10 mouse cellular contexts compared by ENCODE assay signal in the genomic region with DNA sequence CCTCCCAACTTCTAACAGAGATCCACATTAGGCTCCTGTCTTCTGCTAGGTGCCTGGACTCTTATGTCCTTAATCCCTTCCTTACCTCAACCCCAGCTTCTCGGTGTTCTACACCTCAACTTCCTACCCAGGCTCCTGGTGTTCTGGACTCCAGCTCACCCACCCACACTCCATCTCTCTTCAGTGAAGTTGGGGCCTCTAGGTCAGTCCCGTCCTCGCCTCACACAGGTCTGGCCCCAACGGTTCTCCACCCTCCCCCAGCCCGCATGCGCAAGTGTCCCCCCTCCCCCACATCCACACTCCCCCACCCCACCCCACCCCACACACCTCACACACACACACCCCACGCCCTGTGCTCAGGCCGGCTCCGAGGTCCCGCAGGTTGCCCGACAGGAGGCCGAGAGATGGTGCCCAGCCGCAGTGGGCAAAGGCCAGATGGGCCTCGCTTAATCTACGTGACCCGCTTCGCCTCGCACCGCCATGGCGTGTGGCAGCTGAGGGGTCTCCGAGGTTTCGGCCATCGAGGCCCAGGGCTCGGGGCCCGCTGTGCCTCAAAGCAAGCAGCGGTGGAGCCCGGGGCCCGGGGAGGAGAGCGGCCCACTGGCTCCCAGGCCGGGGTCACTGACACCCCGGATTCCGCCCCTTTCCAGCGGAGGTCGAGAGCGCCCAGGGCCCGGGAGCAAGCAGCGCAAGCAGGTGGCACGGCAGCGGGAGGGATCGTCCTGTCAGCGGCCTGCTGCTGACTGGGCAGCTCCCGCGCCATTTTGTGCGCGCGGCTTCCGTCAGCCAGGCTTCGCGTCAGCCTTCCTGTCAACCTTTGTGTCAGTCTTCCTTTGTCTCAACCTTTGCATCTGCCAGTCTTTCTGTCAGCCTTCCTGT. TPM values are rescaled to one million over a fixed set of nuclear protein-coding genes. Genes with fewer than 3 reads are reported as not detected.
DNase-seq lines count a peak whose midpoint lies in the region; ATAC-seq and TF ChIP-seq lines count a peak whose summit lies in the region.
"Had no signal": no experiment of that assay in that cellular context is flagged by ENCODE, and none has a peak within 500 bp of the region (broad histone marks: within the 10 kb centered on the region; RNA-seq: fewer than 3 reads in every experiment).

A gene (plus strand): TSS at position 337 of the 879 bp plus-strand sequence.

- peak; percentile 75 for ATAC-seq in forebrain, embryonic 12.5 days (ENCODE audit: low FRiP score)
- peak; percentile 50; the same call in 1 of the 2 replicates for ATAC-seq in neural tube, embryonic 15.5 days (ENCODE audit: low FRiP score)
- no peak for ATAC-seq in megakaryocyte-erythroid progenitor cell, adult 5-6 weeks (replicated peaks; ENCODE audit: low FRiP score, low TSS enrichment, poor library complexity, severe bottlenecking)

- WGBS in forebrain, embryonic 12.5 days: 50% methylated on average over 49 of the region's 49 CpGs
- WGBS in limb, embryonic 10.5 days: 37% methylated on average over 49 of the region's 49 CpGs
- 46% methylated on average over 49 of the region's 49 CpGs for WGBS in neural tube, embryonic 15.5 days

- H3K9ac ChIP-seq in forebrain, embryonic 12.5 days: 0 out of 2 replicates have a peak within 1 kb of the TSS, but pooled peaks have one; percentile 40
- H3K9ac ChIP-seq in neural tube, embryonic 15.5 days (replicated peaks): no peak within 1 kb of the TSS

- no peaks in the 10 kb centered on the region for H3K9me3 ChIP-seq in E14TG2a.4 (ENCODE audit: low read length)
- no peaks in the 10 kb centered on the region for H3K9me3 ChIP-seq in forebrain, embryonic 12.5 days
- H3K9me3 ChIP-seq in limb, embryonic 10.5 days (replicated peaks): no peaks in the 10 kb centered on the region
- no peaks in the 10 kb centered on the region for H3K9me3 ChIP-seq in neural tube, embryonic 15.5 days (replicated peaks)

- no peaks in the 10 kb centered on the region for H3K36me3 ChIP-seq in E14TG2a.4 (ENCODE audit: insufficient read depth, low read length)
- no peaks in the 10 kb centered on the region for H3K36me3 ChIP-seq in forebrain, embryonic 12.5 days (replicated peaks)
- no peaks in the 10 kb centered on the region for H3K36me3 ChIP-seq in limb, embryonic 10.5 days
- H3K36me3 ChIP-seq in neural tube, embryonic 15.5 days: no peaks in the 10 kb centered on the region

- peak within 1 kb of the TSS; percentile 82 for H3K4me3 ChIP-seq in E14TG2a.4 (replicated peaks; ENCODE audit: low read length)
- peak within 1 kb of the TSS; percentile 29 for H3K4me3 ChIP-seq in forebrain, embryonic 12.5 days (replicated peaks)
- peak within 1 kb of the TSS; percentile 51 for H3K4me3 ChIP-seq in limb, embryonic 10.5 days
- peak within 1 kb of the TSS; percentile 26; the same call in 1 of the 2 replicates for H3K4me3 ChIP-seq in neural tube, embryonic 15.5 days (replicated peaks)
- H3K4me3 ChIP-seq: myocyte had no signal

- peaks cover 12% of the 10 kb centered on the region for H3K27me3 ChIP-seq in E14TG2a.4 (ENCODE audit: insufficient read depth, low read length)
- no peaks in the 10 kb centered on the region for H3K27me3 ChIP-seq in forebrain, embryonic 12.5 days
- peaks cover 16% of the 10 kb centered on the region; the same call in 1 of the 2 replicates for H3K27me3 ChIP-seq in limb, embryonic 10.5 days (ENCODE audit: low read depth, poor library complexity, severe bottlenecking)
- H3K27me3 ChIP-seq in neural tube, embryonic 15.5 days (replicated peaks): no peaks in the 10 kb centered on the region

- H3K27ac ChIP-seq in forebrain, embryonic 12.5 days: no peak within 1 kb of the TSS
- H3K27ac ChIP-seq in limb, embryonic 10.5 days: peak within 1 kb of the TSS; percentile 82
- no peak within 1 kb of the TSS for H3K27ac ChIP-seq in neural tube, embryonic 15.5 days (replicated peaks)

- TF ChIP-seq CTCF in E14TG2a.4 (conservative IDR thresholded peaks at IDR 0.05; ENCODE audit: low read length): no peak

- DNase-seq in adrenal gland, postnatal 14 days: peak; percentile 34
- no peak for DNase-seq in adrenal gland, adult (ENCODE audit: inconsistent age in 2 of 2, low spot score in 1 of 2)
- DNase-seq in limb, embryonic 10.5 days (ENCODE audit: low spot score): peak; percentile 62
- no peak for DNase-seq in urinary bladder, postnatal 10 days (ENCODE audit: low spot score)

- peak within 1 kb of the TSS; percentile 49 for H3K4me2 ChIP-seq in forebrain, embryonic 12.5 days
- H3K4me2 ChIP-seq in neural tube, embryonic 15.5 days: peak within 1 kb of the TSS; percentile 55

- peaks cover 8% of the 10 kb centered on the region for H3K4me1 ChIP-seq in E14TG2a.4 (replicated peaks; ENCODE audit: low read depth, low read length)
- H3K4me1 ChIP-seq in forebrain, embryonic 12.5 days: peaks cover 6% of the 10 kb centered on the region
- peaks cover 10% of the 10 kb centered on the region for H3K4me1 ChIP-seq in limb, embryonic 10.5 days
- H3K4me1 ChIP-seq in neural tube, embryonic 15.5 days: peaks cover 5% of the 10 kb centered on the region; the same call in 1 of the 2 replicates

RNA-seq across cellular contexts. Expression of the gene that starts here (rescaled TPM):
- not detected in 2 replicates for total RNA-seq in adrenal gland, postnatal 14 days (2021)
- polyA plus RNA-seq in forebrain, embryonic 12.5 days (2016; fragmentation: Nextera tagmentation; extraction: Ambion mirVana): 0.09 and 0.15 TPM in 2 replicates
- polyA plus RNA-seq in limb, embryonic 10.5 days (2016; fragmentation: Nextera tagmentation; extraction: Ambion mirVana): 0.14 TPM in 1 of 2 replicates, not detected in the other
- polyA plus RNA-seq in neural tube, embryonic 15.5 days (2015; fragmentation: Nextera tagmentation; extraction: Ambion mirVana): 0.22 and 0.29 TPM in 2 replicates
- not detected in 2 replicates for total RNA-seq in megakaryocyte-erythroid progenitor cell, adult 5-6 weeks (2014; fragmentation: Nextera tagmentation)
- total RNA-seq in megakaryocyte-erythroid progenitor cell, adult 5-6 weeks (2017): not detected in 2 replicates
- total RNA-seq: common myeloid progenitor, adult 5-6 weeks had no signal
- polyA plus RNA-seq: myocyte had no signal

Comparison
In these comparisons a context has a peak if more than half of its experiments do, and no peak if none do; other contexts are left out.
1. Peak in DNase-seq in adrenal gland, postnatal 14 days; RNA of the gene not detected or under 1 TPM.
2. Peak in ATAC-seq, H3K4me3 ChIP-seq, H3K9ac ChIP-seq and H3K4me2 ChIP-seq in forebrain, embryonic 12.5 days; RNA of the gene not detected or under 1 TPM.
3. Peak in DNase-seq, H3K4me3 ChIP-seq and H3K27ac ChIP-seq in limb, embryonic 10.5 days; RNA of the gene not detected or under 1 TPM.
4. Peak in ATAC-seq, H3K4me3 ChIP-seq and H3K4me2 ChIP-seq in neural tube, embryonic 15.5 days; RNA of the gene not detected or under 1 TPM.
5. H3K4me3 ChIP-seq: peak in every context shown above with its lines; median percentile 82 in E14TG2a.4; 51 in limb, embryonic 10.5 days; 29 in forebrain, embryonic 12.5 days; 26 in neural tube, embryonic 15.5 days.